Comparison of ENCODE assay signal across 25 mouse cellular contexts in the genomic region with DNA sequence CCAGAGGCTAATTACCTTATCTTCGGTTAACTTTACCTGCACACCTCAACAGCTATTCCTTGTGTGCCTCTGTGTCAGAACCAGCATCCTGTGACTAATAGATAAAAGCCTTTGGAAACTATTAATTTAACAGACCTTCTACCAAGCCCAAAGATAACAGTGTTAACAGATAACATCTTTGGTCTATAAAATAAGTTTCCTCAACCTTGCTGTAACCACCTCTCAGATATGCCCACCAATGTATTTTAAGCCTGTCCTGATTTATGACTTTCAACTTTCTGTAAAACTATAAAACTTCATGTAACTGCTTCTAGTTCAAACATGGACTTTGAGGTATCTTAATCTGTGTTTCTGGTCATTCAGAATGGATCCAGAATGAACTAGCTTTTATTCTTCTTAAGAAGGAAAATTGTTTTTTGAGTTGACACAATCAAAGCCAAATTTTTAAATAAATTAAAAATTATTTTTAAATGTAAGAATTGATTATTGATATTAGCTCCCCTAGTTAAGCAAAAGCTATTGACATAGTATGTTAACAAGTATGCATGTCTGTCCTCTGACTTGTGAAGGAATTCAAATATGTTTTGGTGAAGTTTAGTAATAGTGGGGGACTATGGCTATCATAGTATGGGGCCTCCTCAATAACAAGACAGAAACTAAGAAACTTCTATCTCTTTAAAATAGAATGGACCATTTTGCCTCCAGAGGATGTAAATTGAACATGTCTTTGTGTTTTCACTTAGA.
A peak's percentile ranks its signal among the peaks of the same experiment; 100 is the strongest.
DNase-seq lines count a peak whose midpoint lies in the region; ATAC-seq lines count a peak whose summit lies in the region.
"Had no signal": no experiment of that assay in that cellular context is flagged by ENCODE, and none has a peak within 500 bp of the region (broad histone marks: within the 10 kb centered on the region; RNA-seq: fewer than 3 reads in every experiment).

No protein-coding gene starts in this region.

- H3K27ac ChIP-seq in forebrain, embryonic 11.5 days (ENCODE audit: low read depth, low read length), result peak overlapping the region; percentile 82; the same call in 1 of the 2 replicates
- peak overlapping the region; percentile 53; the same call in 1 of the 2 replicates for H3K27ac ChIP-seq in forebrain, embryonic 15.5 days (replicated peaks)
- no peak overlapping the region for H3K27ac ChIP-seq in hindbrain, embryonic 16.5 days (ENCODE audit: low read depth, low read length)
- 0 out of 2 replicates have a peak overlapping the region, but pooled peaks have one; percentile 87 for H3K27ac ChIP-seq in midbrain, embryonic 13.5 days
- H3K27ac ChIP-seq in liver, embryonic 12.5 days, result no peak overlapping the region
- H3K27ac ChIP-seq: embryonic facial prominence, embryonic 15.5 days; gastrocnemius, adult 2 months; heart, embryonic 13.5 days; limb, embryonic 15.5 days; stomach, embryonic 15.5 days had no signal

- no peak overlapping the region for H3K4me3 ChIP-seq in forebrain, embryonic 11.5 days (ENCODE audit: low read depth, low read length)
- no peak overlapping the region for H3K4me3 ChIP-seq in forebrain, embryonic 15.5 days
- H3K4me3 ChIP-seq in hindbrain, embryonic 16.5 days (ENCODE audit: low read length), result no peak overlapping the region
- no peak overlapping the region for H3K4me3 ChIP-seq in midbrain, embryonic 13.5 days (replicated peaks)
- H3K4me3 ChIP-seq in liver, embryonic 12.5 days, result no peak overlapping the region
- H3K4me3 ChIP-seq: embryonic facial prominence, embryonic 15.5 days; gastrocnemius, adult 2 months; heart, embryonic 13.5 days; limb, embryonic 15.5 days; stomach, embryonic 15.5 days had no signal

- no peaks in the 10 kb centered on the region for H3K27me3 ChIP-seq in forebrain, embryonic 11.5 days (ENCODE audit: control insufficient read depth, insufficient read depth, low read length)
- no peaks in the 10 kb centered on the region for H3K27me3 ChIP-seq in forebrain, embryonic 15.5 days
- no peaks in the 10 kb centered on the region for H3K27me3 ChIP-seq in hindbrain, embryonic 16.5 days (replicated peaks; ENCODE audit: control insufficient read depth, insufficient read depth, low read length)
- no peaks in the 10 kb centered on the region for H3K27me3 ChIP-seq in midbrain, embryonic 13.5 days
- no peaks in the 10 kb centered on the region for H3K27me3 ChIP-seq in liver, embryonic 12.5 days (replicated peaks)
- H3K27me3 ChIP-seq: embryonic facial prominence, embryonic 15.5 days; heart, embryonic 13.5 days; limb, embryonic 15.5 days; Patski; stomach, embryonic 15.5 days had no signal

- peak overlapping the region; percentile 31; the same call in 1 of the 2 replicates for H3K4me2 ChIP-seq in forebrain, embryonic 11.5 days (ENCODE audit: low read depth, low read length, severe bottlenecking)
- no peak overlapping the region for H3K4me2 ChIP-seq in forebrain, embryonic 15.5 days (replicated peaks)
- no peak overlapping the region for H3K4me2 ChIP-seq in hindbrain, embryonic 16.5 days (ENCODE audit: low read length)
- H3K4me2 ChIP-seq in midbrain, embryonic 13.5 days (replicated peaks), result no peak overlapping the region
- no peak overlapping the region for H3K4me2 ChIP-seq in liver, embryonic 12.5 days
- H3K4me2 ChIP-seq: embryonic facial prominence, embryonic 15.5 days; limb, embryonic 15.5 days; stomach, embryonic 15.5 days had no signal

- no peak for DNase-seq in forebrain, embryonic 11.5 days (ENCODE audit: low spot score)
- no peak for DNase-seq in c-Kit-positive CD71-positive TER-119-positive erythroid progenitor cells, embryonic 14.5 days (ENCODE audit: low spot score)
- no peak for DNase-seq in layer of hippocampus, postnatal 25 days (ENCODE audit: extremely low spot score in 1 of 2, low spot score in 1 of 2)
- no peak for DNase-seq in left cerebral cortex, adult 11 months (ENCODE audit: low spot score)
- DNase-seq: adrenal gland, postnatal 25 days; B cell, adult 2 months; cerebellum, adult 9-10 months; gastrocnemius, adult 2 months; heart, adult 11 months; heart, postnatal 36 days; kidney, adult 9 months; kidney, postnatal 36 days; layer of hippocampus, adult 9-11 months; lung, adult 2 months; lung, postnatal 36 days had no signal

- no peaks in the 10 kb centered on the region for H3K36me3 ChIP-seq in forebrain, embryonic 11.5 days (ENCODE audit: control insufficient read depth, insufficient read depth, low read length)
- H3K36me3 ChIP-seq in forebrain, embryonic 15.5 days, result no peaks in the 10 kb centered on the region
- H3K36me3 ChIP-seq in hindbrain, embryonic 16.5 days (ENCODE audit: control insufficient read depth, insufficient read depth, low read length), result no peaks in the 10 kb centered on the region
- no peaks in the 10 kb centered on the region for H3K36me3 ChIP-seq in midbrain, embryonic 13.5 days
- H3K36me3 ChIP-seq in liver, embryonic 12.5 days, result no peaks in the 10 kb centered on the region
- H3K36me3 ChIP-seq: embryonic facial prominence, embryonic 15.5 days; heart, embryonic 13.5 days; limb, embryonic 15.5 days; stomach, embryonic 15.5 days had no signal

- ATAC-seq in forebrain, embryonic 11.5 days (replicated peaks; ENCODE audit: low FRiP score), result peak; percentile 69
- ATAC-seq in forebrain, embryonic 15.5 days (replicated peaks), result peak; percentile 50
- peak; percentile 3; the same call in 1 of the 2 replicates for ATAC-seq in hindbrain, embryonic 16.5 days
- peak; percentile 40 for ATAC-seq in midbrain, embryonic 13.5 days
- ATAC-seq in liver, embryonic 12.5 days, result no peak
- ATAC-seq: activated CD4-positive, CD25-positive, alpha-beta regulatory T cell, adult 4 months; Patski had no signal

- H3K9ac ChIP-seq in forebrain, embryonic 11.5 days (ENCODE audit: low read length), result no peak overlapping the region
- H3K9ac ChIP-seq in forebrain, embryonic 15.5 days (replicated peaks), result no peak overlapping the region
- no peak overlapping the region for H3K9ac ChIP-seq in hindbrain, embryonic 16.5 days (ENCODE audit: low read depth, low read length)
- no peak overlapping the region for H3K9ac ChIP-seq in midbrain, embryonic 13.5 days (replicated peaks)
- no peak overlapping the region for H3K9ac ChIP-seq in liver, embryonic 12.5 days
- H3K9ac ChIP-seq: embryonic facial prominence, embryonic 15.5 days; heart, embryonic 13.5 days; limb, embryonic 15.5 days; stomach, embryonic 15.5 days had no signal

- no peaks in the 10 kb centered on the region for H3K4me1 ChIP-seq in forebrain, embryonic 11.5 days (replicated peaks; ENCODE audit: control insufficient read depth, insufficient read depth, low read length)
- peaks cover 17% of the 10 kb centered on the region for H3K4me1 ChIP-seq in forebrain, embryonic 15.5 days
- no peaks in the 10 kb centered on the region; the same call in 1 of the 2 replicates for H3K4me1 ChIP-seq in hindbrain, embryonic 16.5 days (ENCODE audit: control insufficient read depth, insufficient read depth, low read depth, low read length)
- H3K4me1 ChIP-seq in midbrain, embryonic 13.5 days (replicated peaks), result peaks cover 28% of the 10 kb centered on the region
- no peaks in the 10 kb centered on the region for H3K4me1 ChIP-seq in liver, embryonic 12.5 days
- H3K4me1 ChIP-seq: embryonic facial prominence, embryonic 15.5 days; limb, embryonic 15.5 days; stomach, embryonic 15.5 days had no signal

- 83% methylated on average over 1 of the region's 1 CpGs for WGBS in forebrain, embryonic 11.5 days
- WGBS in forebrain, embryonic 15.5 days, result 64% methylated on average over 1 of the region's 1 CpGs
- WGBS in hindbrain, embryonic 16.5 days, result 70% methylated on average over 1 of the region's 1 CpGs
- 76% methylated on average over 1 of the region's 1 CpGs for WGBS in midbrain, embryonic 13.5 days
- WGBS in liver, embryonic 12.5 days (ENCODE audit: insufficient replicate concordance), result 76% methylated on average over 1 of the region's 1 CpGs

- no peaks in the 10 kb centered on the region for H3K9me3 ChIP-seq in forebrain, embryonic 11.5 days (ENCODE audit: control insufficient read depth, low read length)
- no peaks in the 10 kb centered on the region for H3K9me3 ChIP-seq in forebrain, embryonic 15.5 days
- H3K9me3 ChIP-seq in hindbrain, embryonic 16.5 days (ENCODE audit: control insufficient read depth, low read length), result no peaks in the 10 kb centered on the region
- no peaks in the 10 kb centered on the region for H3K9me3 ChIP-seq in midbrain, embryonic 13.5 days
- no peaks in the 10 kb centered on the region for H3K9me3 ChIP-seq in liver, embryonic 12.5 days (replicated peaks)
- H3K9me3 ChIP-seq: embryonic facial prominence, embryonic 15.5 days; heart, embryonic 13.5 days; limb, embryonic 15.5 days; stomach, embryonic 15.5 days had no signal

Comparison
In these comparisons a context has a peak if more than half of its experiments do, and no peak if none do; other contexts are left out.
1. H3K27ac ChIP-seq: peak in forebrain, embryonic 11.5 days (single experiment), forebrain, embryonic 15.5 days (single experiment) and midbrain, embryonic 13.5 days (single experiment); none in hindbrain, embryonic 16.5 days (single experiment) and liver, embryonic 12.5 days (single experiment).